Mouse (Mus musculus): ENCODE data around the gene Trim37.

The Trim37 gene

GRCm38 (mm10) chr11:87126824-87127816, at the start of gene Trim37:
TSS of gene Trim37 (plus strand) at chr11:87127077.
- peak; percentile 96 for DNase-seq (ENCODE audit: low read depth)

GRCm38 (mm10) chr11:87083712-87084111, 43.2 kb upstream of the Trim37 start:
- DNase-seq (ENCODE audit: low read depth) = no peak

GRCm38 (mm10) chr11:87085461-87085860, 41.4 kb upstream of the Trim37 start:
- no peak for DNase-seq (ENCODE audit: low read depth)

DNA sequence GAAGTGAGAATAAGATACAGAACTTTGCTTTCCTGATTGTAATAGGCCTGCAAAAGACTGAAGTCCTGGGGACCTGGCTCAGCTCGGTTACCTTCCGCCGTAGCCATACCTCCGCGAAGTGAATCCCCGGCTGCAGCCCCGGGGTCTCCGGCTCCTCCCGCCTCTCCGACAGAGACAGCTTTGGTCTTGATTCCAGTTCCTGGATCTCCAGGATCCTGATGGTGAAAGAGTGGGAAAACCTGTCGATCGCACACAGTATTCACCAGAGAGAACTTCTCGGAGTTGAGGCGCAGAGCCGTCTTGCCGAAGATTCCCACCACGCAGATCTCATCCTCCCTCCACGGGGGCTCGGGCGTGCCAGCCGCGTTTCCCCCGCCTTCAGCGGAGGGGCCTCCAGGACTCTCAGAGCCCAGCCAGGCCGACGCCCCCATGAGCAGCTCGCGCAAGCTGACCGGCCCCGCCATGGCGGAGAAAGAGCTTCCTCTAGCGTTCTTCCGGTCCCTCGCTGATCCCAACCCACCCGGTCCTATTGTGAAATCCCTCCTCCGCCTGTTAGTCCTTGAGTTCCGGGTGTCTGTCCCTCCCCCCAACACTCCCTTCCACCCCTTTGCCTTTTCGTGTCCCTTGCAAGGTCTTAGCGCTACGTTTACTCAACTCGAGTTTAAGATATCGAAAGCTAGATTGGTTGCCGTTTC, 40.4 kb upstream of the Trim37 start, which contains the start of gene Smg8:
TSS of gene Smg8 (minus strand) at position 485 of the 695 bp plus-strand sequence.
- peak; percentile 93 for DNase-seq (ENCODE audit: low read depth)

- DNase-seq (ENCODE audit: low read depth) = peak; percentile 17
Observed at GRCm38 (mm10) chr11:87087142-87087541, 39.7 kb upstream of the Trim37 start.

DNA sequence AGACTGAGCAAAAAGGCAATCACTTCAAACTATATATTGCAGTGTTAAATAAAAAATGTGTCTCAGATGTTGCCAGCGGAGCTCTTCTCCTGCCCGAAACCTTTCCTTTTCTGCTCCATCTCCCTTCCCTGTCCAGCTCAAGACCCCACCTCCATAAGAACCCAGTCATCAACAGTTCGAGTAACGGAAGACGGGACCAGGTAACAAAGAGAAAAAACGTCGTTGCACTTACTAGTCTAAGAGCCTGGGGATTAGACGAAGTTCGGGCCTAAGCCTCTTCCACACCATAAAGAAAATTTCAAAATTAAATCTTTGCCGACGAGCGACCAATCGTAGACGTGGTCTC, 18.5 kb upstream of the Trim37 start, which contains the start of gene Prr11:
TSS of gene Prr11 (minus strand) at position 300 of the 346 bp plus-strand sequence.
- DNase-seq (ENCODE audit: low read depth) = no peak

DNA sequence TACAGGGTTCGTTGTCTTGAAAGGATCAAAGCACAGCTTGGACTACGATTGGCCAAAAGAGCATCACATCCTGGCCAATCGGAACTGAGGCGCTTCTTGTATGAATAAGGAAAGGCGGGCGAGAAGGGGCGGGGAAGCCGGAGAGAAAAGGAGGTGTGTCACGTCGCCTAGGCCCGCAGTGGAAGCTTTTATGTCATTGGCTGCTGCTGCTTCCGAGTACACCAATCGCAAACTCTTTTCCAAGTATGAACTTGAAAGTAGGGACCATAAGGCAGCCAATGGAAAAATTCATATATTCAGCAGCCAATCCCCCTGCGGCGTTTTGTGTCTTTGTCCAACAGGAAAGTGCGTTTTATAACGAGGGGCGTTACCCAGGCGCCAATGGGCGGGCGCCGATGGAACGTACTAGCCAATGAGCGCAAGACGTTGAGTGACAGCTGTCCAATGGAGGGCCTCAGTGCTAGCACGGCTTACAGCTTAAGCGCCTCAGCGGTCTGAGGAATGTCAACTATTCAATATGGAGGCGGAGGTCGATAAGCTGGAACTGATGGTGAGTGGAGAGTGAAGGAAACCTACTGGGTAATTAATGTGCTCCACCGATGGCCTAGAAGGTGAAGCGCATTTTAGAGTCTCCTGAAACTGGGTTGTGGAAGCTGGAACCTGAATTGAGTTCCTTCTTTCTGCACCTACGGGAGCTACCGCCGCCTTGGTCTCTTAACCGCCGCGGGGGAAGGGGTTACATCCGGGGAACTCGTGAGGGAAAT, 17.9 kb upstream of the Trim37 start, which contains the start of gene Ska2:
TSS of gene Ska2 (plus strand) at position 480 of the 764 bp plus-strand sequence.
- DNase-seq (ENCODE audit: low read depth) = peak; percentile 100

DNA sequence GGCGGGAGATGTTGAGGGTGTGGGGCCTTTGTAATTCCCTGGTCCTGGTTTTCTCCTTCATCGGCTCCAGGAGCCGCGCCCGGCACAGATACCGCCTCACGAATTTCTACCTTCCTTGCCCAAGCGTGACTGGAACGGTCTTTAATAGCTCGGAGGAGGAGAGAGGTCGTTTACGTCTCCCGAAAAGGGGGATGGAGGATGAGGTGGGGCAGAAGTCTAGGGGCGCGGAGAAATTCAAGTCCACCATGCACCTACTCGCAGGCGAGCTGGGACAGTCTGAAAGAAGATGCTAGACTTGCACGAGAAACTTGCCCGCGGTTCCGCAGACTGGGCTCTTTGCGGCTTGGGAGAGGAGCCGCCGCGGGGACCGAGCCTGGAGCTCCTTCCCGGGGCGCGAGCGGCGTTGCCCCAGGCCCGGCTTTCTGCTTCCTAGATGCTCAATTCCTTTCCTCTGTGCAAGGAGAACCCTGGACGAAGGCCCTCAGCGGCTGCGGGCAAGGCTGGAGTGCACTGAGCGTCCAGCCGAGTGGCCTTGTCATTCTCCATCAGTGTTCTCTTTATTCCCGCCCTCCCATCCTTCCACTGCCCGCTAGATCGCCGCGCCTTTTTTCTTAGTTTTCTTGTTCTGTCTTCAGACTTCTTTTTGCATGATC, 17.2 kb upstream of the Trim37 start:
- peak; percentile 58 for DNase-seq (ENCODE audit: low read depth)

DNA sequence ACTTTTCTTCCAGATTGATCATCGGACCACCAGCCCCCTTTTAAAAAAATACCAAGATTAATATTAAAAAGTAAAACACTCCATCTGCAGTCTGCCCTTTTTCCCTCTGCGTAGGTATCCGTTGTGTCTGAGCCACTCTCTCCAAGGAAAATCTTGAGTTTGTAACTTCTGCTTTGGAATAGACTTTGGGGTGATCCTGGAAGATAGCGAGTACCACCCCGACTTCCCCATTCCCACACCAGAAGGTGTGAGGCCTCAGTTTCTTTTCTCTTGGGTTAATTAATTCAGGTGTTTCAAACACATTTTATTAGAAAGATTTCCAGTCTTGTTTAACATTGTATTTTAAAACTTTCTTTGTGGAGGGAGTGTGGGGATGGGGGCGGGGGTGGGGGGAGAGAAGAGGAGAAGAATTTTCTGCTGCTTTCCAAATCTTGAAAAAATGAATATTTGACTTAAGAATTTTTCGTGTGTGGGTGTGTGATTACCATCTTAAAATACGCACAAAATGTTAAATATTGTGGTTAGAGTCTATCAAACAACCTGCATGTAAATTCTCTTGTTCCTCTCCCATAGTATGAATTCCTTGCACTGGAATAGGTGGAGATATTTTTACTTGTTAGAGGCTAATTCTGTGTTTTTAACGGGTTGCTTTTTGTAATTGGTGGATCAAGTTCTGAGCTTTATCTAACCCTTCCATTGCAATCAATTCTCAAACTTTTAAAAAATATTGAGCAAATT, 16.5 kb upstream of the Trim37 start:
- no peak for DNase-seq (ENCODE audit: low read depth)

DNA sequence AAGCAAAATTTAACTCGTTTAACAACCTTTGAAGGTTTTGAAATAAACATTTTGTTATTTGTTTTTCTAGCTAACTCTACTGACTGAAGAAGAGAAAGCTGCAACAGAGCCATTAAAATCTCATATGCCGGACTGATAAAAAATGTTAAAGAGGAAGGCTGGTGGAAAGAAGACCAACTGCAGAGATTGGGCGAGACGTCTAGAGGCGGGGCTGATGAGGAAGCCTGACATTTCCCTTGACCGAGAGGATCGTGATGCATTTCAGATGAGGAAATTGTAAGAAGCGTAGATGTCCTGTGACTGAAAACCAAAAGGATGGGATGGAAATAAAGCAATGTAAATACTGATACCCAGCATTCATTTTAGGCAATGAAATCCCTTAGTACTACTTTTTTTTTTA, 5.0 kb upstream of the Trim37 start:
- no peak for DNase-seq (ENCODE audit: low read depth)

- DNase-seq (ENCODE audit: low read depth) = no peak
Observed at GRCm38 (mm10) chr11:87125562-87125961, 1.3 kb upstream of the Trim37 start.

- no peak for DNase-seq (ENCODE audit: low read depth)
Observed at GRCm38 (mm10) chr11:87126281-87126823, 525 bp upstream of the Trim37 start.

DNA sequence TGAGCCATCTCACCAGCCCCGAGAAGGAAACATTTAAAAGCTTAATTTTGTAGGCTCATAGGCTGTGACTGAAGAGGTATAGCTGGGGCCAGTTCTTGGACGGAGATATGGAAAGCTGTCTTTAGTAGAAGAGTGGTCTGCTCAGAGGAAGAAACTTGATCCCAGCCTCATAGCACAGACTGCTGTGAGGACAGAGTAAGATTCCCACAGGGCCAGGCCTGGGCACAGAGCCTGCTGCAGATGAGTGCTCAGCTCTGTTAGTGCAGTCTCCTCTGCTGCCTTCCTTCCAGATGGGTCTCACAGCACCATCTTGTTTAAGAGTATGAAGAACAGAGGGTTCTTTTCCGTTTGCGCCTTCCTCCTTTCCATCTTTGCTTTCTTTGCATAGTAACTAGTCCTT, 9.4 kb downstream of the Trim37 start:
- peak; percentile 32 for DNase-seq (ENCODE audit: low read depth)

DNA sequence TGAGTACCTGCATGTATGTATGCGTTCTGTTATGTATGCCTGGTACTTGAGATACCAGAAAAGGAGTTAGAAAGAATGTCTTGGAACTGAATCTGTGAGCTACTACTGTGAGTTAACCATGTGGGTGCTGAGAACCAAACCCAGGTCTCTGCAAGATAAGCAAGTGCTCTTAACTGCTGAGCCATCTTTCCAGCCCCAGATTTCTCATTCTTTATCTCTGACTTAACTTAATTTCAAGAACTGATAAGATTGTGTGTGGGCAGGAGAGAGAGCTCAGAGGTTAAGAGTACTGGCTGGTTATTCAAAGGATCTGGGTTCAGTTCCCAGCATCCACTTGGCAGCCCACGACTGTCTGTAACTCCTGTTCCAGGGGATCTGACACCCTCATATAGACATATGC, 31.1 kb downstream of the Trim37 start:
- DNase-seq (ENCODE audit: low read depth) = no peak

DNA sequence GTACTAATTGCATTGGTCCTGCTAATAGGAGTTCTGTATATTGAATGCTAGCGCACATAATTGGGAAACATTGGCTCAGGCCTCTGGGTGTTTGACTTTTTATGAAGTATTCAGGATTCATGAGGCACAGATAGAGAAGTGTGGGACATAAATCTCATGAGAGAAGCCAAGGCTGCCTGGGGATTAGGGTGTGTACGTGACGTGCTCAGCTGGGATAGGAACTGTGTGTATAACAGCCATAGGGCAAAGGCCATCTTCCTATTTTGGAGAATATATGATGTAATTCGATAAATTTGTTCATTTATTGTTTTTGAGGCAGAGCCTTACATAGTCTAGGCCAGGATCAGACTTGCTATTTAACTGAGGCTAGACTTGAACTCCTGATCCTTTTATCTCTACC, 35.8 kb downstream of the Trim37 start:
- DNase-seq (ENCODE audit: low read depth) = no peak

DNA sequence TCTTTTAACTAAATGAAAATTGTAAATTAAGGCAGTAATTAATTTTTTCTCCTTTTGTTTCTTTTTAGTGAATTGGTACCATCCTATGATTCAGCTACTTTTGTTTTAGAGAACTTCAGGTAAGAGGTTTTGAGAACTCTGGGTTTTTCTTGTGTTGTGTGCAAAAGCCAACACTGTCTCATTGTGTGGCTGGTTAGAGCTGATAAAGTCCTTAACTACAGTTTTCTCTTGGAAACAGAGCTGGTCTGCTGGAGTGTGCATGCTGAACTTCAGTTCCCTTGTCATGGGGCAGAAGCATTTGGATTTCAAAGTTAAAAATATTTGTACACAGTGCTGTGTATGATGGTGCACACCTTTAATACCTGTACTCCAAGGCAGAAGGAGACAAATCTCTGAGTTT, 36.9 kb downstream of the Trim37 start:
- no peak for DNase-seq (ENCODE audit: low read depth)

DNA sequence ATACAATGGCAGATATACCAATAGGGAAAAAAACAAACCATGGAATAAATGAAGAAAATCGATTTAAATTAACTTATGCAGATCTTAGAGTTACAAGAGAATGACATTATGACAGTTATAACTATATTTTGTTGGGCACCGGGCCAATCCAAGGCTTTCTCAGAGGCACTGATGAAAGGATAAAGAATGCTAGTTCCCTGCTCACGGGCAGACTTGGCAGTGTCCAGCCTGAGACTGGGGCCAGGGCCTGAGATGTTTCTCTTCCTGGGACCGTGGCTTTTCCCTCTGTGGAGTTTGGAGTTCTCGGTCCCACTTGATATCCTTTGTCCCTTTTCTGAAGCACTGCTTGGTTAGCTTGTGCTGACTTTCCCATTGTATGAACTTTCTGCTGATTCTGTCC, 46.7 kb downstream of the Trim37 start:
- peak; percentile 60 for DNase-seq (ENCODE audit: low read depth)

DNA sequence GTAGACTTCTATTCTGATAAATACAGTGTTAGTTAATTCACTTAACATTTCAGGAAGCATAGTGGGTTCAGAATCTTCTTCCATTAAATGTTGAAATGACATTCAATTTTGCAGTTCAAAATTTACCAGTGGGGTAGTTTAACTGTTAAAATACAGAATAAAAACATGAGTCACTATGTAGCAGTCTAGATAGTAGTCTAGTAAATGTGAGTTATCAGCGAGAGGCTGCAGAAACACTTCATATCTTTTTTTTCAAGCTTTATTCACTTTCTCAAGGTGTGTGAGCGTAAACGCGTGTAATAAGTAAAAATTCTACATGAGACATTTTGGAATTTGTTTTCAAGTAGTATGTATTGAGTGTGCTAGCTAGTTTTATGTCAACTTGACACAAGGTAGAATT, 48.2 kb downstream of the Trim37 start:
- DNase-seq (ENCODE audit: low read depth) = no peak

- no peak for DNase-seq (ENCODE audit: low read depth)
Observed at GRCm38 (mm10) chr11:87212313-87212712, 85.4 kb downstream of the Trim37 start.

GRCm38 (mm10) chr11:87222686-87223085, 95.8 kb downstream of the Trim37 start:
- DNase-seq (ENCODE audit: low read depth) = no peak

GRCm38 (mm10) chr11:87227056-87227455, 100.2 kb downstream of the Trim37 start:
- no peak for DNase-seq (ENCODE audit: low read depth)

Measured in NIH3T3 (cell line).